Mouse (Mus musculus) liver, postnatal 0 days (tissue): ENCODE measurements around the gene Spaca4.
A peak's percentile ranks its signal among the peaks of the same experiment; 100 is the strongest.

ENCODE experiments used
- CTCF ChIP-seq: sonication (generic); IDR thresholded peaks from 2 replicates; pipeline ENCODE4 v1.5.1; 2016; ENCODE audit warnings: antibody characterized with exemption, low read depth
- EP300 ChIP-seq: IDR thresholded peaks from 2 replicates; pipeline ENCODE4 v1.6.1; 2016; ENCODE audit warnings: antibody characterized with exemption, low read depth, mild to moderate bottlenecking

- TF ChIP-seq EP300 (no peak), CTCF (peak; percentile 34)
Measured at GRCm38 (mm10) chr7:45720413-45721233, 5.0 kb downstream of the Spaca4 start, which contains the start of gene Fam83e.
